Mouse (Mus musculus) skeletal muscle tissue, adult 2 months (tissue): ENCODE results near the gene Fam53a.
A peak's percentile ranks its signal among the peaks of the same experiment; 100 is the strongest.

Experiments used
- DNase-seq: peaks from one replicate; pipeline ENCODE4 v3.0.0-alpha.2; 2012; ENCODE audit warnings: low read depth, low spot score

Gene Fam53a

DNA sequence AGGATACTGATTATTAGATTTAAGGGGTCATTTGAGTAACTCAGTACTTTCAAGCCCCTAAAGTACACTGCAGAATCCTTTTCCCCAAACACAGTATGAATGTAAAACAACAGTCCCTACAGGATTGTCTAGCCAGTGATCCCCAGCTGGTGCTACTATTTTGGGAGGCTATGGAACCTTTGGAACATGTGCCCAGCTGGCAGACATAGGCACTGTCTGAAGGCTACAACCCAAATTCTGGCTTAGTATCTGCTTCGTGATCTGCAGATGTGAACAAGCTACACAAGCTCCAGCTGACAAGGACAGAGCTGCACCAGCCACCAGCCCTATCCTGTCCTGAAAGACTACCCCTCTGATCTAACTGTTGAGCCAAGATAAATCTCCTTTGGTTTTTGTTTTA is 3.1 kb upstream of the Fam53a start:
- no peak for DNase-seq

DNA sequence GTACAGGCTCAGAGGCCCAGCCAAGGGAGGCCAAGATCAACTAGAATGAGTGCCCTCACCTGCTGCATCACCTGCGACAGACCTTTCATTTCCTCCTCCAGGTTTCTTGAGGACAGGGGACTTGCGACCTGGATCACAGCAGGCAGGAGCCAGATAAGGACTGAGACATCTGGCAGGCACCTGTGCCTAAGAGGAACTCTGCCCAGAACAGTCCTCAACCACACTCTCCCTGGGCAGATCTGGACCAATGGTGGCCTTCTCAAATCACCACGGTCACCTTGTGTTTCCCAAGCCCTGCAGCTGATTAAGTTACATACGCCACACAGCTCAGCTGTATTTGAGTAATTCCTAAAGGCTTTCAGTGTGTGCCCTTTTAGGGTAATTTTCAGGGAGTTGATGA is 1.2 kb upstream of the Fam53a start:
- peak; percentile 92 for DNase-seq

DNA sequence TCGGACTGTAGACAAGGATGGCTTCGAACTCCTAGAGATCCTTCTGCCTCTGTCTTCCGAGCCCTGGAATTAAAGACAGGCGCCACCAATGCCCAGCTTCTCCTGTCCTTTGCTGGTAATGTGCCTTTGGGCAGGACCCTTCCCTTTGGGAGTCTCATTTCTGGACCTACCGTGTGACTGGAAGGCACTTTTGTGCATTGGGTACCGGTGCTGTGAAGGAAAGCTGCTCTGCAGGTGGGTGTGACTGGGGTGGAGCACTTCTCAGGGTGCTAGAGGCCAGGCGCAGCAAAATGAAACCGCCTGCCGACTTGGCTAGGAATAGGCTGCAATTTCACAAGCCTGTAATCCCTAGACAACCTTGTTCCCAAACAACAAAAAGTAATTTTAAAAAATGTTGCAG is 626 bp upstream of the Fam53a start:
- DNase-seq: peak; percentile 65

DNA sequence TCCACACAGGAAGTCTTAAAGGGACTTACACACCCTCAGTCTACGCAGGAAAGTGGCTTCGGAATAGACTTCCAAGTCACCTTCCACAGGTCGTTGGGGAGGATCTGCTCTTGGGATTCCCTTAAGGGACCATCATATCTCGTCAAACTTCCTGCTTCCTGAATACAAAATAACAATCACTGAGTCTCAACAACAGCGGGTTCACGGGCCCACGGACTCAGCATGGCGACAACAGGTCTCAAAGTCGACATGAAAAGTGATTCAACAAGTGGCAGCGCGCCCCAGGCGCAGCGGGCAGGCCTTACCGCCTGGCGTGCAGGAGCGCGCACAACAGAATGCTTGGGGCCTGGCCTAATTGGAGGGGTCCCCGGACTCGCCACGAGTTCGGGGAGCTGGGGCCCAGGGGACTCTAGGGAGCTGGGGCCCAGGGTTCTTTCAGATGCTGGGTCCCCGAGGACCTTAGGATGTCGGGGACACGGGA is 575 bp downstream of the Fam53a start:
- DNase-seq: peak; percentile 38

DNA sequence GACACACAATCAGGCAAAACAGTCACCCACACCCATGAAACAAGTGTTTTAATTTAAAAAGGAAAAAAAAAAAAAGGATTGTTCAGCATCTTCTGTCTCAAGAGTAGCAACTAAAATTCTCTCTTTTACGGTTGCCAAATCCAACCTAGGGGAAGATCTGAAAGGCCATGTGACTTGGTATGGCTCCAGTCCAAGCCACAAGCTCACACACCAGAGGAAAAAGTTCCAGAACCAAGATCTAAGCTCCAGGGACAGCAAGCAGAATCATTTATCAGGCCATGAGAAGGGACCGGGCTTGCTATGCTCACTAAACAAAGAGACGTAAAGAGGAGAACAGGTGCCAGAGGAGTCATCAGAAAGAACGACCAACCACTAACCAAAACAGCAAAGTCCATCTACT is 1.5 kb downstream of the Fam53a start:
- DNase-seq: peak; percentile 48

DNA sequence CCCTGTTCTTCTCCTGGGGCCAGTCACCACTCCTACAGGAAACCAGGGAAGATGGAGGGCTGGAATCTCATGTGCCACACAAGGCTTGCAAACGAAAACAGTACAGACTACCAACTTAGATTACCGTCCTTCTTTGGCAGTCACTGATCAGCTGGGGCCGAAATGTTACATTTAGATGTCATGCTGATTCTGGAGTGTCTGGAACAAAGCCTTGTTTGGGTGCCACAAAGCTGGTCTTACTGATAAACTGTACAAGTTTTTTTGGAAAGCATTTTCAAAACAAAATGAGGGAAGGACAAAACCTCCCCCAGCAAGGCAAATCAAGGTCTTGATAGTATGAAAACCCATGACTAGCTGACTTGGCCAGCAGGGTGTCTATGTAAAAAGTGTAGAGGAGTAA is 5.7 kb downstream of the Fam53a start:
- no peak for DNase-seq

DNA sequence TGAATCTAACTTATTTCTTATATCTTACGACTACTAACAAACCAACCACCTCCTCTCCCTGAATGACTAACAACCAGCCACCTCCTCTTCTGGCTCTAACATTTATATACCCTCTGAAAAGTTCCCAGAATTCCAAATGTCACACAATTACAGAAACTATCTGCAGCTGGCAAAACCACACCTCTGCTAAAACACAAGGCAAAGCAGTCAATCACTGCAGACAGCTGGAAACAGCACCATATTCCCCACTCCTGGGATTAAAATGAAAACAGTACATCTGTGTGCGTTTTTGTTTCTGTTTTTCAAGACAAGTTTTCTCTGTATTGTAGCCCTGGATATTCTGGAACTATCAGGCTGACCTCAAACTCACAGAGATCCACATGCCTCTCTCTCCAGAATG is 6.8 kb downstream of the Fam53a start:
- no peak for DNase-seq

DNA sequence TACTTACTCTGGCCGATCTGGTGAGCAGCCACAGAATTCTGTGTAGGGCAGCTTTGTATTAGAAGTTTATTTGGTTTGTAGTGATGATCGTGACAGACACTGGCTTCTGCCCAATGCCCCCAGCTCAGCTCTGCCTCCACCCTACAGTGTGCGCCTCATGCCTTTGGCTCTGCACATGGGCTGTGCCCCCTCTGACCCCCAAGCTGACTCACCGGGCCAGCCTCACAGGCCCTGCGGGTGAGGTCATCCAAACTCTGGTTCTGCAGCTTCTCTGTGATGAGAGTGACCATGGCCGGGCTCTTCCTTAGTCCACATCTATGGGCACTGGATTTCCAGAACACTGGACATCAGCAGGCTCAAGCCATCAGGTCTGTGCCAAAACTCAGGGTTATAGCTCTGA is 15.0 kb downstream of the Fam53a start:
- no peak for DNase-seq

DNA sequence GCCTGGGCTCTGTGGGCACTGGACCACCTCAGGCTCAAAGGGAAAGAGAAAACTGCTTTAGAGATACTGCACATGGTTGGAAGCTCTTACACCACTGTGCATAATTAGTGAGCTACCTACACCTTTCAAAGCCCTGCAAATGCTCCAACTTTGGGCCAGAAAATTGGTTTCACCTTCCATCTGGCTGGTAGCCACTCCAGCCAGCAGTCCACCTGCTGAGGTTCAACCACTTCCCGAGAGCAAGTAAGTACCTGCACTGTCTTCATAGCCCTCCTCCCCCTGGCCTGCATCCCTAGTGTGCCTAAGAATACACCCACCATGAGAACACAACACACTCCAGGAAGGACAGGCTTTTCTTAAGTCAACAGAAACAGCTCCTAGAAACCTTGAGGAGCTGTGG is 17.6 kb downstream of the Fam53a start:
- DNase-seq: no peak

DNA sequence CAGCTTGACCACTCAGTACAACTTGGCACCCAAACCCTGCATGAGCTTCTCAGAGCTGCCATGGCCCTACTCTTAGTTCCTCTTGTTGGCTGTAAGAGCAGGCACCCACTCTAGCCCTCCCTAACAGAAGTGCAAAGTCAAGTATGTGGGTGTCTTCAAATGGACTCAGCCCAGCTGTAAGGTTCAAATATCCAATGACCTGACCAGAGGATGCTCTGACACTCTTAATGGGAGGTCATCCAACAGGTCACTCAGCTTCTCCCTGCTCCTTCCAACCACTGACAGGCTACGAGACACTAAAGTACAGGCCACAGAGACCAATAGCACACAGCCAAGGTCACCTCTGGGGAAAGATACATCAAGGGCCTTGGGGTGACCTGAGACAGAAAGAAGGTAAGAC is 20.2 kb downstream of the Fam53a start:
- DNase-seq: no peak

DNA sequence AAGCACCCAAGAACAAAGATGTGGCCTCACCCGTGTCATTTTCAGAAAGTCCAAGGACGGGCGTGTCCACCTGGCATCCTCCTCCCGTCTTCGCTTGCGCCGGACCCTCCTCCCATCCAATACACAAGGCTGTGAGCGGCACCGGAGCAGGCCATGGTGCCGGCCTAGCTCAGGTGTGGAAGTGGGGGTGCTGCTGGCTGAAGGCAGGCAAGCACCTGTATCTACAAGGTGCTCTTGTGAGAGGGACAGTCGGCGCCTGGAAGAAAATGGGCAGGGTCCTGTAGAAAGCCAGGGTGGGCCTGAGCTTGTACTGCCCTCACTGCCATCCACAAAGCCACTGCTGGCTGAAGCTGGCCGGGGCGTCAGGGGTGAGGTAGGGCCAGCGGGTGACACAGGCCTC is 22.0 kb downstream of the Fam53a start:
- no peak for DNase-seq

DNA sequence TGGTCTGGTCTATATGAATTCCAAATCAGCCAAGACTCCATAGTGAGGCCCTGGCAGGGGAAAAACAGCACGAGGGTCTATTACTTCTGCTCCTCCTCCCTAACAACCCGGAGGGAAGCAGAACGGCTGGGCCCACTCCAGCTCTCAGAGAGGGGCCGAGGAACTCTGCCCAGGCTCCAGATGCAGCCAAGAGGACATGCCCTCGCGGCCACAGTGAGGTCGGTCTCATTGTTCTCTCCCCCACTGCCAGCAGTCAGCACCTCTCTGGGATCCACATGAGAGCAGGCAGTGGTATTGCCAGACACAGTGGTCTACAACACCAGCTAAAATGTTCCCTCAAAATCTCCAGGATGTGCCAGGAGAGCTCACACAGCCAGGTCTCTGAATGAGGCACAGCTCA is 22.8 kb downstream of the Fam53a start:
- DNase-seq: no peak

DNA sequence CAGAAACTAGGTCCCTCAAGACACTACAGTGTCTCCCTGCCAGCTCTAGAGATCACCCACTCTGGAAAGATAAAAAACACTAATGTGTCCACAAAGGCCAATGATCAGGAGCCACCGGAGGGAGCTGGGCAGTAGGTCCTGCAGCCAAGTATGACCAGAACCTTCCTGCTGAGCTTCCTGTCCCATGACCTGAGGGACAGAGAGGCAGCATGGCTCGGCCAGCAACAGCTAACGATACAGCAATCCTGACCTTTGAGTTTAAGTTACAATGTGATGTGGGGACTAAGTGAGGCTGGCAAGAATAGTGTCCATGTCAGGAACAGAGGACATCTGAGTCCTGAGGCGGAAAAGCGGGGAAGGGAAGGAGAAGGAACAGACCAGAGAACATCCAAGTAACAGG is 24.1 kb downstream of the Fam53a start:
- DNase-seq: peak; percentile 79

DNA sequence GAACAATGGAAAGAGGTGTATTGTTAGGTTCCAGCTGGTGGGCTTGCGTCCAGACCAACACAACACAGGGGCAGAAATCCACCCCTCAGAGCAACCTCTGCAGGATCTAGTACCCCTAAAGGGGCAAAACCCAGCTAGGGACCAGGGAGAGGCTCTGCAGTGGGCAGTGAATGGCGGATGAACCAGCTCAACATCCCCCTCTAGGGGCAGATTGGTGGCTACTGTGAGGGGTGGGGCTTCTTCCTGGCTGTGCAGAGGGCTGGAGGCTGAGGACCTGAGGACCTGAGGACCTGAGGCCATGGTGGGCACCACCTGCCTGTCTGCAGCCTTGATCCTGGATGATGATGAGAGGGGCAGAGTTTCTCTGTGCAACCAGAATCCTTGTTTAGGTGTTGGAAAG is 35.8 kb downstream of the Fam53a start:
- DNase-seq: no peak

DNA sequence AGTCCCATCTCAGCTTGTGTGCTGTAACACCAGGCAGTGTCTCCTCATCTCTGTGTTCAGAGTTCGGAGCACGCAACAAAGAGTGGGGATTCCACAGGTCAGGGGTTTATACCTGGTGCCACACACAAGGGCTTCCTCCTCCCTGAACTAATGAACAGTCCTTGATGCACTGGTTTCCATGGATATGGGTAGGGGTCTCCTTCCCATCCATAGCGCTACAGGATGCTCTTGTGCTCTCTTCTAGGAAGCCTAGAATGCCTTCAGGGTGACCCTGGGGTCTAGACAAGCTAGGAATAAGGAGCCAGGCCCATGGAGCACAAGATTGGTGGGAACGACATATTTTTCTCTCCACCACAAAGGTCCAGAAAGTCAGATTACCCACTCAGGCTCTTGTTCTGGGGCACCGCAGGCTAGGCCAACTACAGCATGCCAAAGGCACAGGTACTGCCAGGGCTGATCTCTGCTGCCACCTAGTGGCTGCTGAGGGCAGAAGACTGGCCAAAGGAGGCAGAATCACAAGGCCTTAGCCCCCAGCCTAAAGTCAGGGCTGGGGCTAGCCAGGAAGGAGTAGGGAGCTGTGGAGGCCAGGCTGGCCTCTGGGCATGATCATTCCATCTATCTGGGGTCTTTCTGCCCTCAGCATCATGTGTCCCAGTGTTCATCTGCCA is 40.1 kb downstream of the Fam53a start:
- DNase-seq: peak; percentile 72

DNA sequence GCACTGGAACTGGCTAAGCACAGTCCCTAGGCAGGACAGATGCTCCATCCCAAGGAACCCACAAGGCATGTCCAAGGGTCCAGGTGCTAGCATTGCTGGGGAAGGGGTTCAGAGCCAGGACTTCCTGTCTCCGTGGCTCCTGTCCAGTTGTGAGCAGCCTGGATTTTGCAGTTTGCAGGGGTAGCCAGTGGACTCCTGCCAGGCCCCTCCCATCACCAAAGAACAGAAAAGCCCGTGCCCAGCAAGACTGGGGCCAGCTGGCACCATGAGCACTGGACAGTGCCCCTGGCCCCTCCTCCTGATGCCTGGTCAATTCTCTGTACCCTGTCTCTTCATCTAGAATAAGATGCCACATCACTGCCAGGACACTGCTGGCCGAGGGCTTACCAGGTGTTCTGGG is 41.4 kb downstream of the Fam53a start:
- DNase-seq: no peak

DNA sequence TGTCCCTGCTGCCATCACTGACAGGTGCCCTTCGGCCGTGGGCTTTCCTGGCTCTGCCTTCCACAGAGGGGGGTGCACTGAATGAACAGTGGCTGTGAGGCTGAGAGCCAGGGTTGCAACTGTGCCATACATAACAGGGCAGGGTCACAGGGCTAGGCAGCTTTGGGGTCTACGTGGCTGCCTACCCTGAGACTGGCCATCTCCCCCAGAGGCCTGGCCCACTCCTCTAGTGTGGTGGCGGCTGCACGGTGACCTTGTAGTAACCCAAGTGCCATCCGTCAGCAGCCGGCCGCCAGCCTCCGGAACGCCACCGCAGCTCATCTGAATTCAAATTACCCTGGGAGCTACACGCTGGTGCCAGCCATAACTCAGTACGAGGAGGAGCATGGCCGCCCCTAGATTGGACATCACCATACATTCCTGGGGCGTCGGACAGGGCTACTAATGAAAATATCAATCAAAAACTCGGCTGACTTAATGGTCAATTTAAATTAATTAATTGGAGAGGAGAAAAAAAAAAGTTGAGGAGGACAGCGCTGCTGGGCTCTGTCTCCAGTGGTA is 41.9 kb downstream of the Fam53a start:
- no peak for DNase-seq

DNA sequence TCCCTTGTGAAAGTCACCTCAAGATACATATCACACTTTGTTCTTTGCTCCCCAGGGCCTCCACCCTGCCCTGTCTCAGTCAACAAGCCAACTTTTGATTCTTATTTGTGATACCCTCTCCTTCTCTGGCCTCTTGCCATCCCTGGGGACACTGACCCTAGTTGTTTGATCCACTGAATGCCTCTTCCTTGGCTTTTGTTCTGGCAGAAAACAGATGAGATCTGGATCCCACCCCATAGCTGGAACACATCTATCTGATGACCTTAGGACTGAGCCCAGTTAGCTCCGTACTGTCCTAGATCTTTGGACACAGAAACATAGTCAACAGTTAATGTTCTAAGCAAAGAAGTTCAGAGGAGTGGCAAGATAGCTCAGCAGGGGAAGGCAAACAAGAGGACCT is 49.1 kb downstream of the Fam53a start:
- DNase-seq: no peak

DNA sequence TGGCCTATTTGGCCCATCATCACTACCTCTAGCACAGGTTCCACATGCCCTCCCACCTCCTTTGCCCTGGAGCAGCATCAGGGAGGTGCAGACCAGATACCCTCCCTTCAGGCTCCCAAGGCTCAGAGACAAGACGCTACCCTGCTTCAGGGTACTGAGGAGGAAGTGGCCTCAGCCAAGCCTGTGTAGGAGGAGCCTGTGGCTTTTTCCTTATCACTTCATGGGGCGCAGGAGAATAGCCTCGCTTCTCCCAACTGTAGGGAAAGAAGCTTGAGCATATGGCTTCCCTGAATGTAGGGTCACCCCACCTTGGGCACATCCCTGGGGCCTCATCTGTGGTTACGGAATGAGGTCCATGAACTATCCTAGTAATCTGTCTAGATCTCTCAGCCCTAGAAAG is 55.2 kb downstream of the Fam53a start:
- no peak for DNase-seq

DNA sequence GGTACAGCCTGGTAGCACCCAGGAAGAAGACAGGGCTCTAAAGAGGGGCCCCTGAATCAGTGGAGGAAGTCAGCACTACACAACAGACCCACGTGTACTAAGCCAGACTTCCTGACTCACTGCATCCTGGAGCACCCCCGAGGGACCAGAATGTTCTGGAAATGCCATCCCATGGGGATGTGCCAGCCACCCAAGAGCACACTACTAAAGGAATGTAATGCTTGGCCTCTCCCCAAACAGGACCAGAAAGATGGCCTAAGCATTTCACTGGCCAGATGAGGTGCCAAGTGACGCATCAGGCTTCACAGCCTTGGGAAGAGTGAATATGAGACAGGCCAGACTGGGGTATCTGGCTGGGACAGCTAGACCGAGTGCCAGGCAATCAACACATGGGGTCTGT is 63.5 kb downstream of the Fam53a start:
- peak; percentile 29 for DNase-seq

DNA sequence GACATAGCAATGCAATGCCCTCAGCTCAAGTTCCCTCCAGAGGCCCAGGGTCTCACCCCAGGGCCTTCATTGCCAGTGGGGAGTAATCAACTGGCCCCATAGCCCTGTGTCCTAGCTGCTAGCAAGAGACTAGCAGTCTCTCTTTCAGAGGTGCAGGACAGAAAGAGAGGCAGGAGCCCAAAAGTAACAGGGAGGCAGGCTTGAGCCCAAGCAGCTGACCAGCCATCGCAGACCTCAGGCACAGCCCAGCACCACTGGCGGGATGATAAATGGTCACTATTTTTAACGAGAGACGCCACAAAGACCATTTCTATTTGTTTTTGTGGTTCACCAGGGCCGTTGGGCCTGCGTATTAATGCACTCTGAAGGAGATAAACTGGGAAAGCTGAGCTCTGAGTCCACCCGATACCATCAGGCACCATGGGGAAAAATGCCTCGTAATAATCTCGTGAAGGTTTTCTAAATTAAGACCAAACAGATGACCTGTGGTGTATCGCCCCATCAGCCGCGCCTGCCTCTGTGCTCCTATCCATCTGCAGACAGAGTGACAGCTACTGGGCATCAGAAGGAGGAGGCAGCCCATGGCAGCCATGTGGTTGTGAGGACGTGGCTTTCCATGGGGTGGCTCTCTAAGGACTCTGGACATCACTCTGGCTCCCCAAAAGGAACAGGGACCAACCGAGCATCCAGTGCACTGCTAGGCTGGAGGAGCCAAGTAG is 73.0 kb downstream of the Fam53a start:
- DNase-seq: peak; percentile 30
